Mouse (Mus musculus): Measurements from ENCODE around the gene Tssc4. TPM values are rescaled to one million over a fixed set of nuclear protein-coding genes. Genes with fewer than 3 reads are reported as not detected.

Tssc4 gene
- polyA plus RNA-seq (2015; fragmentation: Nextera tagmentation; extraction: Ambion mirVana): 55.7 and 58.1 TPM in 2 replicates

GRCm38 (mm10) chr7:143068882-143069591 lies at the start of gene Tssc4:
TSS of gene Tssc4 (plus strand) at chr7:143069249.

GRCm38 (mm10) chr7:143052626-143053007 lies 16.4 kb upstream of the Tssc4 start, which contains the start of gene Cd81:
TSS of gene Cd81 (plus strand) at chr7:143052739.

GRCm38 (mm10) chr7:143094592-143095553 lies 25.8 kb downstream of the Tssc4 start, which contains the start of gene Trpm5:
TSS of gene Trpm5 (minus strand) at chr7:143094642.

GRCm38 (mm10) chr7:143106062-143106461 lies 37.0 kb downstream of the Tssc4 start, which contains the start of gene Kcnq1:
TSS of gene Kcnq1 (plus strand) at chr7:143106362.

Other genes with a start within 250 kb of the Tssc4 start
- 459 and 756 TPM in 2 replicates for gene Th, start 138.1 kb upstream of the Tssc4 start, polyA plus RNA-seq (2015; fragmentation: Nextera tagmentation; extraction: Ambion mirVana)
- gene Ascl2, start 100.0 kb upstream of the Tssc4 start, polyA plus RNA-seq (2015; fragmentation: Nextera tagmentation; extraction: Ambion mirVana): 1.1 TPM in 2 replicates
- gene Tspan32, start 64.2 kb upstream of the Tssc4 start, polyA plus RNA-seq (2015; fragmentation: Nextera tagmentation; extraction: Ambion mirVana): 2.7 and 4.4 TPM in 2 replicates
- 839 and 1,109 TPM in 2 replicates for gene Cd81, start 16.5 kb upstream of the Tssc4 start, polyA plus RNA-seq (2015; fragmentation: Nextera tagmentation; extraction: Ambion mirVana)
- gene Trpm5, start 25.4 kb downstream of the Tssc4 start, polyA plus RNA-seq (2015; fragmentation: Nextera tagmentation; extraction: Ambion mirVana): 7.4 and 10.7 TPM in 2 replicates
- 1.8 TPM in 2 replicates for gene Kcnq1, start 37.1 kb downstream of the Tssc4 start, polyA plus RNA-seq (2015; fragmentation: Nextera tagmentation; extraction: Ambion mirVana)

All from adrenal gland, postnatal 0 days (tissue).